Mouse (Mus musculus): Measurements from ENCODE around the gene Gm49320. TPM values are rescaled to one million over a fixed set of nuclear protein-coding genes. Genes with fewer than 3 reads are reported as not detected.

The Gm49320 gene
- polyA plus RNA-seq, 1 experiment from 2014 or later, result 1.8 TPM

DNA sequence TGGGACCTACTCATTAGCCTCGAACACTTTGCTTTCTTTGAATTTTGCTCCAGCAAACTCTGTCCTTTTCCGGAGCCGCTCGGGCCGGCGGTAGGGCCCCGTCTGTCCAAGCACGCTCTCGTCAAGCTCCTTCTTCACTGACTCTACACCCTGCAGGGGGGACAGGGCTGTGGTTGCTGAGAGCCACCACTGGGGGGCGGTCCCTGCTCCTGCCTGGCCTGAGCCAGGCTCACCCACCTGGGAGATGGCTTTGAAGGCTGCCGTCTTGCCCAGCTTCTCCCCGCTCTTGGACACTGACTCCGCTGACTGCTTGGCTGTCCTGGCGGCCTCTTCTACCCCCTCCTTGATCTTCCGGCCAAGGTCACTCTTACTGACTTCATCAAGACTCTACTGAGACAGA, 29.0 kb downstream of the Gm49320 start:
- no peaks in the 10 kb centered on the region for H3K27me3 ChIP-seq (replicated peaks)
- H3K9me3 ChIP-seq, result no peaks in the 10 kb centered on the region
- no peak for ATAC-seq (replicated peaks)
- no peak overlapping the region for H3K4me3 ChIP-seq
- no peak overlapping the region for H3K9ac ChIP-seq
- H3K4me1 ChIP-seq, result no peaks in the 10 kb centered on the region
- H3K4me2 ChIP-seq, result no peak overlapping the region
- H3K36me3 ChIP-seq (replicated peaks), result peaks cover 52% of the 10 kb centered on the region
- H3K27ac ChIP-seq, result no peak overlapping the region
- WGBS, result 81% methylated on average over 15 of the region's 15 CpGs

DNA sequence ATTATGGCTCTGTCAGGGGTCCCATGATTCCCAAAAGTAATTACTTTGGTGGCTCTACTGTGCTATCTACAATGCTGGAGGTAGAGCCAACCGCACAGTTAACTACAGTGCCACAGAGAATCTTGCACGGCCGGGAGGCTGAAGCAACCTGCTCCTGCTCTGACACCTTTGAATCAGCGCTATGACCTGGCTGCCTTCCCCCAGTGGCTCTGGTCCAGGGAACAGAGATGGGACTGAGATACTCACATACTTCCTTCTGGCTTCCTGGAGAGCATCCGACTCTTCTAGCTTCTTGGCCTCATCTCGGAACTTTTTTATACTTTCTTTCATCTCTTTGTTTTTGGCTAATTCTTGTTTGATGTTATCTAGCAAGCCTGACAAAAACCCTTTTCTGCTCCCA, 30.9 kb downstream of the Gm49320 start:
- peaks cover 47% of the 10 kb centered on the region for H3K36me3 ChIP-seq (replicated peaks)
- H3K27ac ChIP-seq, result no peak overlapping the region
- no peaks in the 10 kb centered on the region for H3K9me3 ChIP-seq
- H3K27me3 ChIP-seq (replicated peaks), result no peaks in the 10 kb centered on the region
- WGBS, result 92% methylated on average over 6 of the region's 6 CpGs
- H3K4me3 ChIP-seq, result no peak overlapping the region
- H3K4me2 ChIP-seq, result no peak overlapping the region
- peaks cover 3% of the 10 kb centered on the region; the same call in 1 of the 2 replicates for H3K4me1 ChIP-seq
- no peak for ATAC-seq (replicated peaks)
- no peak overlapping the region for H3K9ac ChIP-seq

DNA sequence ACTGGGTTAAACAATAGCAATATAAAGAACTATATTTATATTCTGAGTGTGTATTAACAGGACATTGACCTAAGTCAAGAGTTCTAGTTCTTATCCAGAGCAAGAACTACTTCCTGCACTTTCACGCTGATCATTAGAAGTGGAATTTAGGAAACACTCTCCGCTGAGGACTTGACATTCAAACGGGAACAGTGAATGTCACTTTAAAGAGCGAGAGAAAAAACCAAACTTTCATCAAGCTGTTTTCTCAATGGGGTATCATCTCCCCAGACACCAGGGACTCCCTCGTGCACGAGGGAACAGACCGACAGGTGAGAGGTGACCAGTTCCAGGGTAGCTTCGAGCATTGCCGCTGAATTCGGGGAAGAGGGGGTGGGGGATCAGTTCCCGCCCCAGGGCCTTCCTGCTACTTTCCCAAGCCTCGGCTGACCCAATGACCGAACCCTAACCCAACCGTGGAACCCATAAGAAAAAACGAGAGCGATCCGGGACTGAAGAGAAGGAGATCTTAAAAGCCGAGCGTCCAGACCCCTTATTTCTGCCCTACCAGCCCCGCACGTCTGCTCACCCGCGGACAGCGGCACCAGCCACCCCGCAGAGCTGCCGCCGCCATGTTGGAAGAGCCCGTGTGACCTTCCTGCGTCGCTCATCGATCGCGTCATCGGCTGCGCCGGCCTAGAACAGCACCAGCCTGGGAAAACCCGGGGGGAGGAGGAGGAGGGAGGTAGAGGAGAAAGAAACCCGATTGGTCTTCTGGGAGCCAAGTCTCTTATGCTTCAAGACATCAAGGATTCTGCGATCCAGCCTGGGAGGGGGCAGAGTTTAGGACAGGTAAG, 36.8 kb downstream of the Gm49320 start, which contains the start of gene Timm44:
Gene Timm44 (minus strand): TSS at position 639 of the 836 bp plus-strand sequence.
- Histone ChIP-seq H3K4me1 (peaks cover 15% of the 10 kb centered on the region), H3K9ac (peak within 1 kb of the TSS; percentile 67), H3K27me3 (replicated peaks) (no peaks in the 10 kb centered on the region), H3K4me2 (peak within 1 kb of the TSS; percentile 85), H3K27ac (peak within 1 kb of the TSS; percentile 83), H3K9me3 (no peaks in the 10 kb centered on the region), H3K4me3 (peak within 1 kb of the TSS; percentile 72), H3K36me3 (replicated peaks) (0 out of 2 replicates have a peak, but pooled peaks cover 6% of the 10 kb centered on the region)
- ATAC-seq (replicated peaks), result peak; percentile 98
- under 1% methylated on average over 39 of the region's 39 CpGs for WGBS

DNA sequence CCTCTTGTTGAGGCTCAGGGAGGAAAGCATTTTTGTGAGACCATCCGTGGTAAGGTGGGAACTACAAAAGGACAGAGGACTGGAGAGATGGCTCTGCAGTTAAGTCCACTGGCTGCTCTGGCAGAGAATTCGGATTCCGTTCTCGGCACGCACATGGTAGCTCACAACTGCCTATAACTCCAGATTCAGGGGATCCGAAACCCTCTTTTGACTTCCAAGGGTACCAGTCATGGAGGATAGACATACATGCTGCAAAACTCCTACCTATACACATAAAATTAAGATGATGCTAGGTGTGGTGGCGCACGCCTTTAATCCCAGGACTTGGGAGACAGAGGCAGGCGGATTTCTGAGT, 37.4 kb downstream of the Gm49320 start:
- 23% methylated on average over 9 of the region's 9 CpGs for WGBS
- no peaks in the 10 kb centered on the region for H3K27me3 ChIP-seq (replicated peaks)
- no peaks in the 10 kb centered on the region for H3K9me3 ChIP-seq
- H3K27ac ChIP-seq, result peak overlapping the region; percentile 83
- H3K4me1 ChIP-seq, result peaks cover 15% of the 10 kb centered on the region
- peak overlapping the region; percentile 67 for H3K9ac ChIP-seq
- 0 out of 2 replicates have a peak, but pooled peaks cover 6% of the 10 kb centered on the region for H3K36me3 ChIP-seq (replicated peaks)
- peak overlapping the region; percentile 85 for H3K4me2 ChIP-seq
- no peak for ATAC-seq (replicated peaks)
- H3K4me3 ChIP-seq, result peak overlapping the region; percentile 72

DNA sequence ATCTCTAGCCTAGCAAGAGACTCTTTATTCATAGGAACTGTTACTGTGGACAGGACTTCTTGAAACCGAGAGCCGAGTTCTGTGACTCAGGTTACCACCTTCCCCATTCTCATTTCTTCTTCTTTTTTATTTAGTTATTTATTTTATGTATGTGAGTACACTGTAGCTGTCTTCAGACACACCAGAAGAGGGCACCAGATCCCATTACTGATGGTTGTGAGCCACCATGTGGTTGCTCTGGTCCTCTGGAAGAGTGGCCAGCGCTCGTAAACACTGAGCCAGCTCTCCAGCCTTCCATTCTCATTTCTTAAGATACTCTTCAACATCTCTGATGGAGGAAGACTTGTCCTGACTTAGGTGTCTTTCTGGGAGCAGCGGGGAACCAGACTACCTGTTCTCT, 54.1 kb downstream of the Gm49320 start:
- 89% methylated on average over 5 of the region's 5 CpGs for WGBS
- H3K4me3 ChIP-seq, result no peak overlapping the region
- no peak for ATAC-seq (replicated peaks)
- no peaks in the 10 kb centered on the region for H3K9me3 ChIP-seq
- no peak overlapping the region for H3K4me2 ChIP-seq
- no peaks in the 10 kb centered on the region for H3K27me3 ChIP-seq (replicated peaks)
- no peak overlapping the region for H3K9ac ChIP-seq
- peaks cover 55% of the 10 kb centered on the region for H3K36me3 ChIP-seq (replicated peaks)
- H3K4me1 ChIP-seq, result no peaks in the 10 kb centered on the region
- H3K27ac ChIP-seq, result no peak overlapping the region

DNA sequence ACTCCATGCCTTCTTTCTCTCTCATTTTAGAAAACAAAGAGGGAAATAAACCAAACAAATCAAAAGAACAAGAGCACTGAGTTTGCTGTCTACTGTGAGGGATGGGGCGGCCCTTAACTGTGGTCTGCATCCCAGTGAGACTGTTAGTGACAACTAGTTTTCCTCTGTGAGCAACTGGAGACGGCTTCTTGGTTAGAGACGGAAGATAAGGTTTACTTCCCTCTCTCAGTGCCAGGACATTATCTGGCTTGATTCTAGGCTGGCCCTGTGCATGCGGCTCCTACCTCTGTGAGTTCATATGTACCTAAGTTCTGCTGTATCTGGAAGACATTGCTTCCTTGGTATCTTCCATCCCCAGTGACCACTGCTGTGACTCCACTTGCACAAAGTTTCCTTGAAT, 59.2 kb downstream of the Gm49320 start:
- Histone ChIP-seq H3K4me3 (no peak overlapping the region), H3K27ac (no peak overlapping the region), H3K9ac (no peak overlapping the region), H3K9me3 (no peaks in the 10 kb centered on the region), H3K27me3 (replicated peaks) (no peaks in the 10 kb centered on the region), H3K4me1 (no peaks in the 10 kb centered on the region), H3K36me3 (replicated peaks) (peaks cover 68% of the 10 kb centered on the region), H3K4me2 (no peak overlapping the region)
- ATAC-seq (replicated peaks), result no peak
- 96% methylated on average over 4 of the region's 4 CpGs for WGBS

Other genes with a start within 250 kb of the Gm49320 start
- gene Cd209f, start 133.0 kb upstream of the Gm49320 start, polyA plus RNA-seq (2015; fragmentation: Nextera tagmentation; extraction: Ambion mirVana), result 0.18 and 0.39 TPM in 2 replicates
- not detected in 2 replicates for gene Cd209g, start 104.8 kb upstream of the Gm49320 start, polyA plus RNA-seq (2015; fragmentation: Nextera tagmentation; extraction: Ambion mirVana)
- 128 and 136 TPM in 2 replicates for gene Evi5l, start 72.3 kb upstream of the Gm49320 start, polyA plus RNA-seq (2015; fragmentation: Nextera tagmentation; extraction: Ambion mirVana)
- gene Prr36, start 21.4 kb upstream of the Gm49320 start, polyA plus RNA-seq (2015; fragmentation: Nextera tagmentation; extraction: Ambion mirVana), result 54.7 and 61.1 TPM in 2 replicates
- 0.08 and 0.11 TPM in 2 replicates for gene Lrrc8e, start 12.0 kb upstream of the Gm49320 start, polyA plus RNA-seq (2015; fragmentation: Nextera tagmentation; extraction: Ambion mirVana)
- gene Map2k7, start 125 bp upstream of the Gm49320 start, polyA plus RNA-seq (2015; fragmentation: Nextera tagmentation; extraction: Ambion mirVana), result 34.0 and 35.7 TPM in 2 replicates
- gene Tgfbr3l, start 9.3 kb downstream of the Gm49320 start, polyA plus RNA-seq (2015; fragmentation: Nextera tagmentation; extraction: Ambion mirVana), result 5.2 and 6.6 TPM in 2 replicates
- gene Snapc2, start 14.2 kb downstream of the Gm49320 start, polyA plus RNA-seq (2015; fragmentation: Nextera tagmentation; extraction: Ambion mirVana), result 70.6 and 76.4 TPM in 2 replicates
- gene Ctxn1, start 20.4 kb downstream of the Gm49320 start, polyA plus RNA-seq (2015; fragmentation: Nextera tagmentation; extraction: Ambion mirVana), result 278 and 306 TPM in 2 replicates
- gene Timm44, start 37.0 kb downstream of the Gm49320 start, polyA plus RNA-seq (2015; fragmentation: Nextera tagmentation; extraction: Ambion mirVana), result 46.7 and 48.2 TPM in 2 replicates
- gene Ccl25, start 86.3 kb downstream of the Gm49320 start, polyA plus RNA-seq (2015; fragmentation: Nextera tagmentation; extraction: Ambion mirVana), result 19.3 and 20.4 TPM in 2 replicates
- 108 and 111 TPM in 2 replicates for gene Elavl1, start 86.5 kb downstream of the Gm49320 start, polyA plus RNA-seq (2015; fragmentation: Nextera tagmentation; extraction: Ambion mirVana)

All from midbrain, embryonic 15.5 days (tissue).